Mouse (Mus musculus) bone marrow, adult 2 months (tissue): ENCODE results near the gene Dnajb9.

Experiments
- CTCF ChIP-seq: fragments of 200-500 bp; IDR thresholded peaks from 2 replicates; pipeline ENCODE4 v1.5.1; 2011; ENCODE audit warnings: low read length, control low read depth; ENCODE audit not compliant: control insufficient read depth, insufficient read depth
- POLR2A ChIP-seq: fragments of 200-500 bp; IDR thresholded peaks from 2 replicates; pipeline ENCODE4 v1.6.1; 2011; ENCODE audit warnings: low read depth, mild to moderate bottlenecking, control low read depth, low read length, borderline replicate concordance; ENCODE audit not compliant: control insufficient read depth

DNA sequence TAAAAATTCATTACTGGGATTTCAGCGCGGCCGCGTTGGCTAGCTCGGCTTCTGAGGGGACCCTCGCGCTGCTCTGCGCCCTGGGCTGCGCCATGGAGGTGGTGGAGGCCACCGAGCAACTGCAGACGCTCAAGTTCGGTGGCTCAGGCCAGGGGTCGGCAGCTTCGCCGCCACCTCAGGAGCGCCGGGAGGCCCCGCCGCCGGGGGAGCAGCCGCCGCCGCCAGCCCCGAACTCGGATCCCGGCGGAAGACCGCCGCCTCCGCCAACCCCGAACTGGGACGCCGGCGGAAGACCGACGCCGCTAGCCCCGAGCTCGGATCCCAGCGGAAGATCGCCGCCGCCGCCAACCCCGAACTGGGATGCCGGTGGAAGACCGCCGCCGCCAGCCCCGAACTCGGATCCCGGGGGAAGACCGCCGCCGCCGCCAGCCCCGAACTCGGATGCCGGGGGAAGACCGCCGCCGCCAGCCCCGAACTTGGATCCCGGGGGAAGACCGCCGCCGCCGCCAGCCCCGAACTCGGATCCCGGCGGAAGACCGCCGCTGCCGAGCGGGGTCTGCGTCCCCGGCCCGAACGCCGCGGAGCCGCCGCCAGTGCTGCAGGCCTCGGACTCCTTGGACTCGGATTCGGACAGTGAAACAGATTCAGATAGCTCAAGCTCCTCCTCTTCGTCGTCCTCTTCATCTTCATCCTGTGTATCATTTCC is 11.7 kb upstream of the Dnajb9 start:
- no peak for TF ChIP-seq POLR2A
- no peak for TF ChIP-seq CTCF
